In the genomic region with DNA sequence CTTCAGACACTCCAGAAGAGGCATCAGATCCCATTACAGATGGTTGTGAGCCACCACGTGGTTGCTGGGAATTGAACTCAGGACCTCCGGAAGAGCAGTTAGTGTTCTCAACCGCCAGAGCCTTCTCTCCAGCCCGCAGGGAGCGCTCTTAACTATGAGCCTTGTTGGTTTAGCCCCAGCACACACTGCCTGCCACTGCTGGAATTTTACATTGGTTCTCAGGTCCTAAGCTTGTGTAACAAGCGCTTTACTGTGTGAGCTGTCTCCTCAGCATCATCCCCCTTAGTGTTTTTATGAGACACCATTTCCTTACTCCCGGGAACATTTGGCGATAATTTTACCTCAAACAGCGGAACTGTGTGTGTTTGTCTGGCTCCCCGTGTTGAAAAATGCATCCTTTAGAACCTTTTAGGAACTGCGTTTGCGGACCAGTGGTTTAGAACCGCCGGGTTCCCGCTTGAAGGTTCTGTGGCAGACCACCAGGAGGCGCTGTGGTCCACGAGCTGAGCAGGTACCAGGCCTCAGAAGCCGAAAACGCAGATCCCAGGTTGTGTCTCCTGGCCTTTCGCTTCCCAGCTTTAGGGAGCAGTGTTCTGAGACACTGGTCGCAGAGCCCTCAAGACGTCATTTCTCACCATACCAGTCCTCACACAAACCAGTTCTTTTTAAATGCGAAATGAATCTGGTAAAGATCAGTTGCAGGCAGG, we compare ENCODE assay signal across 8 mouse cellular contexts. TPM values are rescaled to one million over a fixed set of nuclear protein-coding genes. Genes with fewer than 3 reads are reported as not detected.
A peak's percentile ranks its signal among the peaks of the same experiment; 100 is the strongest.
DNase-seq lines count a peak whose midpoint lies in the region; ATAC-seq and TF ChIP-seq lines count a peak whose summit lies in the region.

No protein-coding gene starts in this region.

- no peaks in the 10 kb centered on the region for H3K9me3 ChIP-seq in forebrain, embryonic 14.5 days (replicated peaks; ENCODE audit: control insufficient read depth, low read length)
- H3K9me3 ChIP-seq in hindbrain, embryonic 16.5 days (ENCODE audit: control insufficient read depth, low read length) = no peaks in the 10 kb centered on the region

- no peaks in the 10 kb centered on the region for H3K27me3 ChIP-seq in heart, adult 2 months (ENCODE audit: control insufficient read depth, insufficient read depth, low read length)
- H3K27me3 ChIP-seq in forebrain, embryonic 14.5 days (replicated peaks; ENCODE audit: control insufficient read depth, insufficient read depth, low read length) = no peaks in the 10 kb centered on the region
- no peaks in the 10 kb centered on the region for H3K27me3 ChIP-seq in hindbrain, embryonic 16.5 days (replicated peaks; ENCODE audit: control insufficient read depth, insufficient read depth, low read length)

- peak; percentile 77 for ATAC-seq in forebrain, embryonic 14.5 days
- ATAC-seq in hindbrain, embryonic 16.5 days = peak; percentile 85

- TF ChIP-seq POLR2A in heart, adult 2 months (IDR thresholded peaks at IDR 0.05; ENCODE audit: insufficient read depth, low read depth, low read length) = no peak

- H3K9ac ChIP-seq in heart, adult 2 months (ENCODE audit: low read depth, low read length) = no peak overlapping the region
- H3K9ac ChIP-seq in forebrain, embryonic 14.5 days (ENCODE audit: low read length) = no peak overlapping the region
- no peak overlapping the region for H3K9ac ChIP-seq in hindbrain, embryonic 16.5 days (ENCODE audit: low read depth, low read length)

- TF ChIP-seq CTCF in heart, adult 2 months (IDR thresholded peaks at IDR 0.05) = no peak; the same call in 1 of the 2 replicates

- no peaks in the 10 kb centered on the region for H3K79me2 ChIP-seq in heart, adult 2 months (replicated peaks; ENCODE audit: control insufficient read depth, insufficient read depth, low read length)

- intact Hi-C loops in heart, adult 2 months (cut with DNase I) = loop anchor here (1.0 to 5.0 kb wide), 5 partner anchors 150 to 459 kb away; partner anchors contain the start of gene Dand5
- intact Hi-C loops in heart, postnatal 25 days (cut with DNase I) = loop anchor here (1.0 to 2.0 kb wide), 3 partner anchors 149 to 232 kb away; no protein-coding TSS in a partner anchor
- intact Hi-C loops in left cerebral cortex, postnatal 36 days (cut with DNase I) = loop anchor here (1.0 to 5.0 kb wide), 3 partner anchors 149 to 207 kb away; no protein-coding TSS in a partner anchor

- no peak overlapping the region for H3K4me2 ChIP-seq in forebrain, embryonic 14.5 days (ENCODE audit: low read length)
- no peak overlapping the region for H3K4me2 ChIP-seq in hindbrain, embryonic 16.5 days (ENCODE audit: low read length)

- no peak overlapping the region for H3K4me3 ChIP-seq in heart, adult 2 months
- H3K4me3 ChIP-seq in forebrain, embryonic 14.5 days (ENCODE audit: low read depth, low read length) = no peak overlapping the region
- H3K4me3 ChIP-seq in hindbrain, embryonic 16.5 days (ENCODE audit: low read length) = no peak overlapping the region

- peak; percentile 60 to 82 for DNase-seq in heart, adult 2 months
- no peak for DNase-seq in heart, postnatal 25 days (ENCODE audit: low spot score)
- DNase-seq in c-Kit-positive CD71-negative TER-119-negative erythroid progenitor cells, embryonic 14.5 days (ENCODE audit: low read depth) = peak; percentile 38
- DNase-seq in forebrain, embryonic 14.5 days (ENCODE audit: low spot score) = peak; percentile 83
- peak; percentile 76 to 79 for DNase-seq in left cerebral cortex, postnatal 36 days (ENCODE audit: low spot score in 2 of 2)
- peak; percentile 69 for DNase-seq in naive thymus-derived CD4-positive, alpha-beta T cell, adult 2 months (ENCODE audit: low read depth)
- DNase-seq in spleen, postnatal 4 days (ENCODE audit: low spot score in 2 of 2) = peak; percentile 52 to 87

- H3K36me3 ChIP-seq in heart, adult 2 months (ENCODE audit: control insufficient read depth, insufficient read depth, low read length) = no peaks in the 10 kb centered on the region
- H3K36me3 ChIP-seq in forebrain, embryonic 14.5 days (ENCODE audit: control insufficient read depth, insufficient read depth, low read length) = no peaks in the 10 kb centered on the region
- no peaks in the 10 kb centered on the region for H3K36me3 ChIP-seq in hindbrain, embryonic 16.5 days (ENCODE audit: control insufficient read depth, insufficient read depth, low read length)

- WGBS in heart, adult 2 months = 13% methylated on average over 23 of the region's 23 CpGs
- WGBS in forebrain, embryonic 14.5 days = 14% methylated on average over 23 of the region's 23 CpGs
- 13% methylated on average over 23 of the region's 23 CpGs for WGBS in hindbrain, embryonic 16.5 days

- H3K27ac ChIP-seq in heart, adult 2 months = no peak overlapping the region
- no peak overlapping the region for H3K27ac ChIP-seq in forebrain, embryonic 14.5 days (ENCODE audit: low read depth, low read length)
- no peak overlapping the region for H3K27ac ChIP-seq in hindbrain, embryonic 16.5 days (ENCODE audit: low read depth, low read length)

- peak; percentile 34; the same call in 1 of the 2 replicates for TF ChIP-seq EP300 in heart, adult 2 months (IDR thresholded peaks at IDR 0.05; ENCODE audit: insufficient read depth, low read depth, low read length)

- H3K4me1 ChIP-seq in heart, adult 2 months (ENCODE audit: control insufficient read depth, insufficient read depth, low read length) = no peaks in the 10 kb centered on the region
- H3K4me1 ChIP-seq in forebrain, embryonic 14.5 days (ENCODE audit: control insufficient read depth, insufficient read depth, low read length) = no peaks in the 10 kb centered on the region
- no peaks in the 10 kb centered on the region; the same call in 1 of the 2 replicates for H3K4me1 ChIP-seq in hindbrain, embryonic 16.5 days (ENCODE audit: control insufficient read depth, insufficient read depth, low read depth, low read length)

RNA-seq across cellular contexts. Expression of gene Cacna1a, which starts 24.7 kb away (rescaled TPM):
- total RNA-seq in heart, adult 2 months (2021) = 1 to 10 TPM; 2.5 to 2.7 TPM
- 4.4 and 5.9 TPM in 2 replicates for polyA plus RNA-seq in heart, adult 2 months (2012; rRNA removed)
- 1 to 10 TPM; 2.5 to 3.2 TPM for total RNA-seq in heart, postnatal 25 days (2021)
- polyA plus RNA-seq in forebrain, embryonic 14.5 days (2014; fragmentation: Nextera tagmentation; extraction: Ambion mirVana) = 3.2 and 6.0 TPM in 2 replicates
- polyA plus RNA-seq in hindbrain, embryonic 16.5 days (2015; fragmentation: Nextera tagmentation; extraction: Ambion mirVana) = 15.7 and 17.1 TPM in 2 replicates
- total RNA-seq in left cerebral cortex, postnatal 36 days (2021) = 100 to 1,000 TPM; 219 to 272 TPM

Comparison
In these comparisons a context has a peak if more than half of its experiments do, and no peak if none do; other contexts are left out.
1. RNA of gene Cacna1a, which starts 24.7 kb away (total RNA-seq): 219 to 272 TPM in left cerebral cortex, postnatal 36 days; 2.5 to 3.2 TPM in heart, postnatal 25 days and 2.5 to 2.7 TPM in heart, adult 2 months; every median in the first group is over 10 times any median in the second.